Mouse (Mus musculus) midbrain, embryonic 14.5 days (tissue): ENCODE measurements at regions not wholly inside any gene's neighbourhood (a gene's known extent, or its start where the extent isn't known, plus 50 kb on each side); places are given as distances from the start of the nearest gene placed in this dataset.

Experiments used
- ATAC-seq: fragments of 200-750 bp; cut with Nextera tagmentation; 2 replicates; pipeline ENCODE4 v1.8.0; 2017; ENCODE audit warnings: moderate number of reproducible peaks, moderate library complexity; ENCODE audit not compliant: low FRiP score, low TSS enrichment
- DNase-seq: peaks from one replicate; pipeline ENCODE4 v3.0.0-alpha.2; 2015
- H3K27ac ChIP-seq: fragments of 300-500 bp; sonication (generic); replicated peaks from 2 replicates; pipeline ENCODE4 v1.5.1; 2014; ENCODE audit warnings: mild to moderate bottlenecking, low read depth, low read length, moderate library complexity
- H3K27me3 ChIP-seq: fragments of 300-500 bp; sonication (generic); 2 replicates; pipeline ENCODE4 v1.6.1; 2014; ENCODE audit warnings: low read length, control low read depth, mixed read lengths; ENCODE audit not compliant: control insufficient read depth, insufficient read depth
- H3K36me3 ChIP-seq: fragments of 300-500 bp; sonication (generic); 2 replicates; pipeline ENCODE4 v1.6.1; 2014; ENCODE audit warnings: low read length, control low read depth; ENCODE audit not compliant: control insufficient read depth, insufficient read depth
- H3K4me1 ChIP-seq: fragments of 300-500 bp; sonication (generic); 2 replicates; pipeline ENCODE4 v1.6.1; 2014; ENCODE audit warnings: mild to moderate bottlenecking, antibody characterized with exemption, low read length, control low read depth; ENCODE audit not compliant: control insufficient read depth, insufficient read depth
- H3K4me2 ChIP-seq: fragments of 300-500 bp; sonication (generic); 2 replicates; pipeline ENCODE4 v1.6.1; 2014; ENCODE audit warnings: mild to moderate bottlenecking, low read length, moderate library complexity
- H3K4me3 ChIP-seq: fragments of 300-500 bp; sonication (generic); replicated peaks from 2 replicates; pipeline ENCODE4 v1.5.1; 2014; ENCODE audit warnings: low read depth, low read length
- H3K9ac ChIP-seq: fragments of 300-500 bp; sonication (generic); replicated peaks from 2 replicates; pipeline ENCODE4 v1.6.1; 2014; ENCODE audit warnings: mild to moderate bottlenecking, low read length, moderate library complexity
- H3K9me3 ChIP-seq: fragments of 300-500 bp; sonication (generic); 2 replicates; pipeline ENCODE4 v1.6.1; 2016; ENCODE audit warnings: low read length, control low read depth, mixed read lengths; ENCODE audit not compliant: control insufficient read depth
- WGBS: fragments of 180-500 bp; shearing (Covaris S2); extraction: QIAGEN DNeasy Blood & Tissue Kit; methylation state at CpG from one replicate; pipeline ENCODE4 v1.1.7; 2014; 5-methylcytosine and 5-hydroxymethylcytosine counted together

- no peaks in the 10 kb centered on the region for H3K4me1 ChIP-seq
- H3K9ac ChIP-seq: no peak overlapping the region
- ATAC-seq (no peak), DNase-seq (peak; percentile 26)
- no peaks in the 10 kb centered on the region for H3K36me3 ChIP-seq
- H3K27me3 ChIP-seq: no peaks in the 10 kb centered on the region
- 45% methylated on average over 11 of the region's 11 CpGs for WGBS
- no peak overlapping the region for H3K27ac ChIP-seq
- no peaks in the 10 kb centered on the region for H3K9me3 ChIP-seq
- no peak overlapping the region for H3K4me3 ChIP-seq
- no peak overlapping the region for H3K4me2 ChIP-seq
These were observed 213.3 kb upstream of the Gm5148 start for GRCm38 (mm10) chr3:37937381-37938283.

- 77% methylated on average over 12 of the region's 12 CpGs for WGBS
- no peak for ATAC-seq
- DNase-seq: no peak
These were observed 212.1 kb upstream of the Gm5148 start for GRCm38 (mm10) chr3:37936251-37936931.

GRCm38 (mm10) chr3:37934905-37935708 lies 210.8 kb upstream of the Gm5148 start:
- H3K36me3 ChIP-seq: no peaks in the 10 kb centered on the region
- H3K4me1 ChIP-seq: no peaks in the 10 kb centered on the region
- no peak overlapping the region for H3K9ac ChIP-seq
- no peak overlapping the region for H3K27ac ChIP-seq
- no peaks in the 10 kb centered on the region for H3K9me3 ChIP-seq
- ATAC-seq (no peak), DNase-seq (peak; percentile 46)
- WGBS: 57% methylated on average over 10 of the region's 10 CpGs
- no peak overlapping the region for H3K4me3 ChIP-seq
- H3K4me2 ChIP-seq: no peak overlapping the region
- no peaks in the 10 kb centered on the region for H3K27me3 ChIP-seq

More at GRCm38 (mm10) chr3:37936251-37936931, 212.1 kb upstream of the Gm5148 start:
- no peaks in the 10 kb centered on the region for H3K4me1 ChIP-seq
- H3K27me3 ChIP-seq: no peaks in the 10 kb centered on the region
- no peaks in the 10 kb centered on the region for H3K36me3 ChIP-seq
- H3K4me2 ChIP-seq: no peak overlapping the region
- H3K27ac ChIP-seq: no peak overlapping the region
- no peak overlapping the region for H3K4me3 ChIP-seq
- H3K9me3 ChIP-seq: no peaks in the 10 kb centered on the region
- no peak overlapping the region for H3K9ac ChIP-seq

- no peak for ATAC-seq
- 92% methylated on average over 2 of the region's 2 CpGs for WGBS
- Histone ChIP-seq H3K9ac (no peak overlapping the region), H3K36me3 (no peaks in the 10 kb centered on the region), H3K9me3 (no peaks in the 10 kb centered on the region), H3K4me2 (no peak overlapping the region), H3K4me3 (no peak overlapping the region), H3K27me3 (no peaks in the 10 kb centered on the region), H3K4me1 (no peaks in the 10 kb centered on the region), H3K27ac (no peak overlapping the region)
- no peak for DNase-seq
These were observed 209.9 kb upstream of the Gm5148 start for GRCm38 (mm10) chr3:37934236-37934635.

GRCm38 (mm10) chr3:37928731-37929130 lies 204.4 kb upstream of the Gm5148 start:
- DNase-seq: no peak
- Histone ChIP-seq H3K4me1 (no peaks in the 10 kb centered on the region), H3K9ac (no peak overlapping the region), H3K4me2 (no peak overlapping the region), H3K27me3 (no peaks in the 10 kb centered on the region), H3K9me3 (0 out of 2 replicates have a peak, but pooled peaks cover 4% of the 10 kb centered on the region), H3K4me3 (no peak overlapping the region), H3K27ac (no peak overlapping the region), H3K36me3 (no peaks in the 10 kb centered on the region)
- no peak for ATAC-seq
- WGBS: 79% methylated on average over 6 of the region's 6 CpGs

- DNase-seq (peak; percentile 21), ATAC-seq (no peak)
- no peak overlapping the region for H3K9ac ChIP-seq
- H3K27me3 ChIP-seq: no peaks in the 10 kb centered on the region
- no peak overlapping the region for H3K27ac ChIP-seq
- 32% methylated on average over 4 of the region's 4 CpGs for WGBS
- H3K4me3 ChIP-seq: no peak overlapping the region
- 0 out of 2 replicates have a peak, but pooled peaks cover 4% of the 10 kb centered on the region for H3K4me1 ChIP-seq
- H3K9me3 ChIP-seq: no peaks in the 10 kb centered on the region
- no peaks in the 10 kb centered on the region for H3K36me3 ChIP-seq
- H3K4me2 ChIP-seq: no peak overlapping the region
These were observed 195.3 kb upstream of the Gm5148 start for GRCm38 (mm10) chr3:37919450-37920156.

- no peak overlapping the region for H3K4me3 ChIP-seq
- no peaks in the 10 kb centered on the region for H3K9me3 ChIP-seq
- no peak for ATAC-seq
- H3K4me2 ChIP-seq: no peak overlapping the region
- 0 out of 2 replicates have a peak, but pooled peaks cover 4% of the 10 kb centered on the region for H3K4me1 ChIP-seq
- WGBS: 17% methylated on average over 14 of the region's 14 CpGs
- no peak overlapping the region for H3K9ac ChIP-seq
- H3K27ac ChIP-seq: no peak overlapping the region
- peak; percentile 26 for DNase-seq
- H3K36me3 ChIP-seq: no peaks in the 10 kb centered on the region
- no peaks in the 10 kb centered on the region for H3K27me3 ChIP-seq
These were observed 192.6 kb upstream of the Gm5148 start for GRCm38 (mm10) chr3:37916786-37917479.
